Mouse (Mus musculus): ENCODE results near the gene Mbtps1. TPM values are rescaled to one million over a fixed set of nuclear protein-coding genes. Genes with fewer than 3 reads are reported as not detected.

The Mbtps1 gene
- polyA plus RNA-seq, 1 experiment from 2014 or later = 72.2 TPM

DNA sequence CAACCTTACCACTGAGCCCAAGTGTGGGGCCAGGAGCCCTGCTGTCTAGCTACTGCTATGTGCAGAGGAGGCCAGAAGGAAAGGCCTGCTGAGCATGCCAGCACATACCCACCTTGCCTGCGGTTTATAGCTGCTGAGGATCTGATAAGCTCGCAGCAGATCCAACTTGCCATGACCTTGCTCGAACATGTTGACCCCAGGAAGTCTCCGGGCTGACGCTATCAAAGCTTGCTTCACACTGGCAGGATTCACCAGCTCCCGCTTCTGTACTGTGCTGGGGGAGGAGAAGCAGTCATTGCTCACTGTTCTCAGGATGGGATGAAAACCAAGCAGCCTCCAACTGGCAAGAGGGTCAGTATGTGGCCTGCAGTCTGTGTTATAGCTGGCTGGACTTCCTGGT is 27.6 kb downstream of the Mbtps1 start:
- no peaks in the 10 kb centered on the region for H3K9me3 ChIP-seq

DNA sequence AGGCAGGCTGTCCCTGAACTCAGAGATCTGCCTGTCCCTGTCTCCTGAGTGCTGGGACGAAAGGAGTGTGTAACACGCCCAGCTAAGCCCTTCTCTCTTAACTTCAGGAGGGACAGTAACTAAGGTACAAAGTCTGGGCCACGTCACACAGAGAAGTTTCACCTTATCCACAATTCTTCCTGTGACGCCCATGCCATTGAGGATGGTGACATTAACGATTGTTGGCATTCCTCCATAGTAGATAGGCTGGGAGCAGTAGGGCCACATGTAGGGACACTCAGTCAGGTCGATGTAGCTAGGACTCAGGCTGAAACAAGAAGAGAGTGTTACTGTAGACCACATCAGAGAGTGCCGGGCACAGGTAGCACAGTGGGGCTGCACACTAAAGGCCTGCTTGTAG is 29.8 kb downstream of the Mbtps1 start:
- peaks cover 18% of the 10 kb centered on the region; the same call in 1 of the 2 replicates for H3K4me1 ChIP-seq
- no peak overlapping the region for H3K4me2 ChIP-seq
- WGBS = 93% methylated on average over 7 of the region's 7 CpGs
- no peaks in the 10 kb centered on the region for H3K27me3 ChIP-seq (replicated peaks)
- peaks cover 95% of the 10 kb centered on the region for H3K36me3 ChIP-seq
- H3K9me3 ChIP-seq = no peaks in the 10 kb centered on the region
- no peak overlapping the region for H3K4me3 ChIP-seq
- ATAC-seq (ENCODE audit: extremely low read depth, insufficient number of reproducible peaks, low FRiP score, low TSS enrichment) = no peak
- H3K27ac ChIP-seq (replicated peaks) = no peak overlapping the region
- no peak overlapping the region for H3K9ac ChIP-seq

More for the DNA sequence above, 27.6 kb downstream of the Mbtps1 start:
- Histone ChIP-seq H3K36me3 (peaks cover 95% of the 10 kb centered on the region), H3K4me1 (peaks cover 18% of the 10 kb centered on the region; the same call in 1 of the 2 replicates), H3K27me3 (replicated peaks) (no peaks in the 10 kb centered on the region), H3K4me3 (no peak overlapping the region), H3K4me2 (no peak overlapping the region), H3K27ac (replicated peaks) (no peak overlapping the region), H3K9ac (no peak overlapping the region)
- ATAC-seq (ENCODE audit: extremely low read depth, insufficient number of reproducible peaks, low FRiP score, low TSS enrichment) = no peak
- WGBS = 65% methylated on average over 6 of the region's 6 CpGs

DNA sequence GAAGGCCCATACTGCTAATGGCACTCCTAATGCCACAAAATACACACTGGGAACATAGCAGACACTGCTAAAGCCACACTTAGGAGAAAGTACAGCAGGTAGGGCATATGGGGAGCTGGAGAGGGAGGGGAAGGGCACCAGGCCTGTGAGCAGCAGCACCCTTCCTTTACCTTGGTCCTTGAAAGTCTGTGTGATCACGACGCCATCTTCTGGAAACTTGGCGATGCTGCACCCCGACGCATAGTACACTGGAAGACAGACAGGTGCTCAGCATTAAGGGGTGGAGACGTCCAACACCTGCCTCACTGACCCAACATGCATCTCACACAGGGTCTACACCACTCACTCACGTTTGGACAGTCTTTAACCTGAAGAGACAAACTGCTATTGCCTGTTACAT is 38.4 kb downstream of the Mbtps1 start:
- H3K27ac ChIP-seq (replicated peaks) = no peak overlapping the region
- H3K4me2 ChIP-seq = no peak overlapping the region
- WGBS = 76% methylated on average over 7 of the region's 7 CpGs
- ATAC-seq (ENCODE audit: extremely low read depth, insufficient number of reproducible peaks, low FRiP score, low TSS enrichment) = no peak
- no peaks in the 10 kb centered on the region for H3K9me3 ChIP-seq
- H3K4me1 ChIP-seq = peaks cover 5% of the 10 kb centered on the region
- H3K9ac ChIP-seq = no peak overlapping the region
- no peaks in the 10 kb centered on the region for H3K27me3 ChIP-seq (replicated peaks)
- H3K36me3 ChIP-seq = peaks cover 99% of the 10 kb centered on the region
- no peak overlapping the region for H3K4me3 ChIP-seq

DNA sequence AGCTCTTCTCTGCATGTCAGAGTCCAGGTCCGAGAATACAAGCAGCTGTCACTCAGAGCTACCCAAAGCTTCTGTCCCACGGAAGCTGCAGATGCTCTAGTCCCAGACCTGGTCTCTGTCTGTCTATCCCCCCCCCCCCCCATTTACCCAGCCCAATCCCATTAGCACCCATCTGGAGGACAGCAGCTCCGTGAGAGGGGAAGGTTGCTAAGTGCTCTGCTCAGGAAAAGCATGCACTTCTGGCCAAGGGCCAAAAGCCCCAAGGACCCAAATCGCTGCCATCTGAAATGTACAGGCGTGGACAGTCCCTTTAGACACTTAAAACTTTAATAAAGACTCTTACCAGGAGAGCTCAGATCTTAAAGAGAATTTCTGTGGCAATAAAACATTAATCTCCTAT is 41.9 kb downstream of the Mbtps1 start:
- Histone ChIP-seq H3K4me1 (peaks cover 11% of the 10 kb centered on the region), H3K36me3 (peaks cover 100% of the 10 kb centered on the region), H3K4me3 (no peak overlapping the region), H3K9ac (no peak overlapping the region), H3K27ac (replicated peaks) (no peak overlapping the region), H3K27me3 (replicated peaks) (no peaks in the 10 kb centered on the region), H3K9me3 (no peaks in the 10 kb centered on the region), H3K4me2 (no peak overlapping the region)
- WGBS = 52% methylated on average over 5 of the region's 5 CpGs
- ATAC-seq (ENCODE audit: extremely low read depth, insufficient number of reproducible peaks, low FRiP score, low TSS enrichment) = no peak

DNA sequence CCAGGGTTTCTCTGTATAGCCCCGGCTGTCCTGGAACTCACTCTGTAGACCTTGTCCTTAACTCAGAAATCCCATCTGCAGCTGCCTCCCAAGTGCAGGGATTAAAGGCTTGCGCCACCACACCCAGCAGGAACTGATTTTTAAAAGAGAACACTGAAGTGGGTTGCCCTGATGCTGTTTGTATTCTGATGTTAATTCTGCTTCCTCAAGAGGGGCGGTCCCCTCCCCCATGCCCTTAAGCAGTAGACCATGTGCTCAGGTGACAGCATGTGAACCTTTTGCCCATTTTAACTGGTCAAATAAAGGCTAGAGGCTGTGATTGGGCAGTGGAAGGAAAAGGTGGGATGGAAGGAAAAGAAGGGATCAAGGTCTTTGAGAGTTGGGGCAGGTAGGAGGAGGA is 42.8 kb downstream of the Mbtps1 start:
- Histone ChIP-seq H3K9me3 (no peaks in the 10 kb centered on the region), H3K27ac (replicated peaks) (no peak overlapping the region), H3K27me3 (replicated peaks) (no peaks in the 10 kb centered on the region), H3K4me1 (peaks cover 11% of the 10 kb centered on the region), H3K4me3 (no peak overlapping the region), H3K9ac (no peak overlapping the region), H3K36me3 (peaks cover 100% of the 10 kb centered on the region), H3K4me2 (no peak overlapping the region)
- 80% methylated on average over 3 of the region's 3 CpGs for WGBS
- no peak for ATAC-seq (ENCODE audit: extremely low read depth, insufficient number of reproducible peaks, low FRiP score, low TSS enrichment)

DNA sequence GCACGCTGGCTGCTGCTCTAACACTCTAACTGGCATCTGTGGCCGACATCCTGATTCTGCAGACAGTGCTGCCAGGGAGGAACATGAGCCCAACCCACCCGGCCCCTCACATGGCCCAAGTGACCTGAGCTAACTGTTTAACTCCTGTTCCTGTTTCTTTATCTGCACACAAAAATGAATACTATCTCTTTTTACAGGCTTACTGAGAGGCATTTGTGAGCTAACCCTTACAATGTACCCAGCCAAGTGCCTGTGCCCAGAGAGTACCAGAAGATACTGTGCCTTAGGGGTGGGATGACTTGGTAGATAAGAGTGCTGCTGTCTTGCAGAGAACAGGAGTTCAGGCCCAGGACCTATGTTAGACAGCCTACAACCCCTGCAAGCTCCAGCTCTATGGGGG is 43.6 kb downstream of the Mbtps1 start:
- Histone ChIP-seq H3K27ac (replicated peaks) (no peak overlapping the region), H3K4me3 (no peak overlapping the region), H3K4me1 (peaks cover 11% of the 10 kb centered on the region), H3K9me3 (no peaks in the 10 kb centered on the region), H3K27me3 (replicated peaks) (no peaks in the 10 kb centered on the region), H3K4me2 (no peak overlapping the region), H3K36me3 (peaks cover 100% of the 10 kb centered on the region), H3K9ac (no peak overlapping the region)
- WGBS = 83% methylated on average over 3 of the region's 3 CpGs
- no peak for ATAC-seq (ENCODE audit: extremely low read depth, insufficient number of reproducible peaks, low FRiP score, low TSS enrichment)

DNA sequence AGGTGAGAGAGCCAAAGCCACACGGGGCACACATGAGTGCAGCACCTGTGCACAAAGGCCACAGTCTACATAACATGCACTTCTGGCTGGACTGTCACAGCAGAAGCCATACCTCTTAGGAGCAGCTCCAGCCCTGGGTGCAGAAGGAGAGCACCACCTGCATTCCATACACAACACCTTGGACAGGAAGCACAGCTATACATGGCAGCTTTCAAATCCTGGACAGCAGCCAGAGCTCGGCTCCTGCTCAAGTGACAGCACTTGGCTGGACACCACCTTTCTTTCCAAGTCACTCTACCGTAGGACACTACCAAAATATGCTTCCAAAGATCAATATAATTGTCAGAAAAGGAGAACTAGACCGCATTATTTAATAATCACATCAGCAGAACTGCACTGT is 45.1 kb downstream of the Mbtps1 start:
- H3K9ac ChIP-seq = no peak overlapping the region
- H3K27ac ChIP-seq (replicated peaks) = no peak overlapping the region
- no peak overlapping the region for H3K4me2 ChIP-seq
- no peaks in the 10 kb centered on the region for H3K9me3 ChIP-seq
- H3K27me3 ChIP-seq (replicated peaks) = no peaks in the 10 kb centered on the region
- H3K4me3 ChIP-seq = no peak overlapping the region
- H3K36me3 ChIP-seq = peaks cover 100% of the 10 kb centered on the region
- WGBS = 73% methylated on average over 4 of the region's 4 CpGs
- H3K4me1 ChIP-seq = peaks cover 6% of the 10 kb centered on the region; the same call in 1 of the 2 replicates
- ATAC-seq (ENCODE audit: extremely low read depth, insufficient number of reproducible peaks, low FRiP score, low TSS enrichment) = no peak

DNA sequence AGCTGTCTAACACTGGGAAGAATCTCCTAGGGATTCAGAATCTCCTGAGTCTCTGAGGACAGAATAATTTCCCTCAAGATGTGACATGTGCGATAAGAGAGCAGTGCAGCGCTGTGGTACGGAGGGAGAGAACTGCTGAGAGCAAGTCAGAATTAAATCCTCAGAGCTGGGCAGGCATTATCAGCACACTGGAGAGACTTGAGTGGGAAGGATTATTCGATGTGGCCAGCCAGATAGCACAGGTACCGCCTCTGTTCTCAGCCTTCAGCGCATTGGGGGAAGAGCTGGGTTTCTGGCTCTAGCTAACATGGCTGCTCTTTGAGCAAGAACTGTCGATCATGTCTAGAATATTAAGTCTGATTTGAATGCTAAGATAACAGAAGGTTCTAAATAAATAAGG is 46.8 kb downstream of the Mbtps1 start:
- Histone ChIP-seq H3K4me1 (peaks cover 6% of the 10 kb centered on the region; the same call in 1 of the 2 replicates), H3K36me3 (peaks cover 98% of the 10 kb centered on the region)
- ATAC-seq (ENCODE audit: extremely low read depth, insufficient number of reproducible peaks, low FRiP score, low TSS enrichment) = no peak

DNA sequence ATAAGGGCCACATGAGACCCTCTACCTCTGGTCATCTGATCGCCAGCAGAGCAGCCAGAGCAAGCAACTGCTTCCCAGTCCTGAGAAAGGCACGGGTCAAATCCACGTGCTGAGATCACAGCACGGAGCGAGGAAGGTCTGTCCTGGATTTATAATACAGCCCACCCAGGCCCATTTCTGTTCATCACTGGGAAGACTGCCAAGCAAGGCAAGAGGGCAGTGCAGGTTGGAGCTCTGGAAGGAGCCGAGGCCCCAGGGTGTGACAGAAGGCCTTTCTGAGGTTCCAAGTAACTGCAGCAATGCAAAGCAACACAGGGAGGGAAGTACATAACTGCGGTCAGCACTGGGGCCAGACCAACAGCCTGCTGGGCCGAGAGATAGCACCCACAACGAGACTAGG is 48.1 kb downstream of the Mbtps1 start:
- Histone ChIP-seq H3K27me3 (replicated peaks) (no peaks in the 10 kb centered on the region), H3K27ac (replicated peaks) (no peak overlapping the region), H3K9me3 (no peaks in the 10 kb centered on the region), H3K4me1 (peaks cover 13% of the 10 kb centered on the region; the same call in 1 of the 2 replicates), H3K4me2 (no peak overlapping the region), H3K9ac (no peak overlapping the region), H3K36me3 (peaks cover 96% of the 10 kb centered on the region), H3K4me3 (no peak overlapping the region)
- no peak for ATAC-seq (ENCODE audit: extremely low read depth, insufficient number of reproducible peaks, low FRiP score, low TSS enrichment)
- WGBS = 82% methylated on average over 9 of the region's 9 CpGs

More for the DNA sequence above, 46.8 kb downstream of the Mbtps1 start:
- WGBS = 73% methylated on average over 7 of the region's 7 CpGs
- H3K27me3 ChIP-seq (replicated peaks) = no peaks in the 10 kb centered on the region
- H3K4me3 ChIP-seq = no peak overlapping the region
- H3K9ac ChIP-seq = no peak overlapping the region
- no peaks in the 10 kb centered on the region for H3K9me3 ChIP-seq
- H3K4me2 ChIP-seq = no peak overlapping the region
- H3K27ac ChIP-seq (replicated peaks) = no peak overlapping the region

DNA sequence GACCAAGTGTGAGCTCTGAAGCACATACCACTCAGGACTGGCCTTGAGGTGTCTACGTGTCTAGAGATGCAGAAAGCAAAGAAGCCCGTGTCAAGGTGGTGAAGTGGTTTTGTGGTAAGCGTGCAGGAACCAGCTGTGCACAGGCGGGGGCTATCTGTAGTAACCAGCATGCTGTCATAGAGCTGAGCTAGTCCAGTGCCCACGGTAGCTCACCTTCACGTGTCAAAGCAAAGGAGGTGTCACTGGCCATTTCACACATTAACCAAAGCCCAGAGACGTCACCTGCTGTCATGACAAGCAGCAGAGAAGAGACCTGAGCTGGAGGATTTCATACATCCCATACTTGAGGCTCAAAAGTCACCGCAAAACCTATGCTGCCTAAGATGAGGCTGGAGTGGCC is 52.4 kb downstream of the Mbtps1 start:
- 61% methylated on average over 8 of the region's 8 CpGs for WGBS
- no peak overlapping the region for H3K9ac ChIP-seq
- H3K4me3 ChIP-seq = no peak overlapping the region
- no peaks in the 10 kb centered on the region for H3K9me3 ChIP-seq
- no peak overlapping the region for H3K4me2 ChIP-seq
- peaks cover 20% of the 10 kb centered on the region for H3K27me3 ChIP-seq (replicated peaks)
- peaks cover 32% of the 10 kb centered on the region for H3K4me1 ChIP-seq
- H3K36me3 ChIP-seq = peaks cover 52% of the 10 kb centered on the region
- no peak for ATAC-seq (ENCODE audit: extremely low read depth, insufficient number of reproducible peaks, low FRiP score, low TSS enrichment)
- no peak overlapping the region for H3K27ac ChIP-seq (replicated peaks)

DNA sequence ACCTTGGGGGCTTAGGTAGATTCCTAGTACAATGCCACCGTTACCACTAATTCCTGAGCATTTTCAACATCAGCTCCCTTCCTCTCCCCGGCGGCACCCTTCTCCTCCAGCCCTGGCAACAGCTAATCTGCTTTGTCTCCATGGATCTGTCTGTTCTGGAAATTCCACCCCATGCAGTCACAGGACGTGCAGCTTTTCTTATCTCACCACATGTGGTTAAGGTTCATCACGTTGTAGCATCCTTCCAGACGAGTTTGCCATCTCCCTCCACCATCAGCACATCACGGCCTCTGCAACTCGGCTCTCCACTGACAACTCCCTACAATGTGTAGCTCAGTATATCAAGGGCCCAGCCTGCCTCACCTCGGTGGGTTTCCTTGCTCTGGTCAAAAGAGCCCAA is 53.0 kb downstream of the Mbtps1 start:
- Histone ChIP-seq H3K4me1 (peaks cover 32% of the 10 kb centered on the region), H3K9me3 (no peaks in the 10 kb centered on the region), H3K27me3 (replicated peaks) (peaks cover 24% of the 10 kb centered on the region), H3K4me2 (no peak overlapping the region), H3K9ac (no peak overlapping the region), H3K36me3 (peaks cover 46% of the 10 kb centered on the region), H3K27ac (replicated peaks) (no peak overlapping the region), H3K4me3 (no peak overlapping the region)
- ATAC-seq (ENCODE audit: extremely low read depth, insufficient number of reproducible peaks, low FRiP score, low TSS enrichment) = no peak
- WGBS = 34% methylated on average over 9 of the region's 9 CpGs

DNA sequence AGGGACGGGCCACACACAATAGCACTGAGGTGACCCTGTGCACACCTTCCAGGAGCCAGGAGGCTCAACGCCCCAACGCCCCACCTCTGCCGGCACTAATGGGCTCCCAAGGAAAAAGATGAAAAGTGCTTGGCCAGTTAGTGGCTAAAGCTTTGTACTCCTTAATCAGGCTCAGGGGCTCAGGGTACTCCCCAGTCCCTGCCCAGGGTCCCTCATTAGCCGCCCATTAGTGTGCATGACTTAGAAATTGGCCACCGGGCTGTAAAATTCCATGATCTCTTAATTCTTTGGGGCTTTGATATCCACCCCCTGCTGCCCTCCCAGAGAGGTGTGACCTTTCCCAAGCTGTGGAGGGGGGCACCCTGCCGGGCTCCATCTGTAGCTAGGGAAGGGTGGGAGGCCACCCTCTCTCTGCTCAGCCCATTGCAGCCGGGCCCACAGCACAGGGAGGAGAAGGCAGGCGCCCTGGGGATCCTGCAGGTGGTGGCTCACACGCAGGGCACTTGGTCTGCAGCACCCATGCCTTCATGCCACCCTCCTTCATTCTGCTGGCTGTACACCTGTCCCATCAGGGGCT is 55.3 kb downstream of the Mbtps1 start:
- Histone ChIP-seq H3K4me2 (no peak overlapping the region), H3K9ac (no peak overlapping the region), H3K36me3 (peaks cover 24% of the 10 kb centered on the region), H3K4me1 (peaks cover 32% of the 10 kb centered on the region), H3K27me3 (replicated peaks) (peaks cover 24% of the 10 kb centered on the region), H3K4me3 (no peak overlapping the region), H3K27ac (replicated peaks) (no peak overlapping the region), H3K9me3 (no peaks in the 10 kb centered on the region)
- WGBS = 51% methylated on average over 10 of the region's 10 CpGs
- no peak for ATAC-seq (ENCODE audit: extremely low read depth, insufficient number of reproducible peaks, low FRiP score, low TSS enrichment)
